9 mouse cellular contexts compared by ENCODE assay signal in genomic region chrX:140280016-140280415, GRCm38 (mm10).
A peak's percentile ranks its signal among the peaks of the same experiment; 100 is the strongest.
DNase-seq lines count a peak whose midpoint lies in the region; ATAC-seq lines count a peak whose summit lies in the region.
"Had no signal": no experiment of that assay in that cellular context is flagged by ENCODE, and none has a peak within 500 bp of the region (broad histone marks: within the 10 kb centered on the region; RNA-seq: fewer than 3 reads in every experiment).

No protein-coding gene starts in this region.

- no peak overlapping the region for H3K4me3 ChIP-seq in heart, embryonic 13.5 days
- H3K4me3 ChIP-seq in hindbrain, embryonic 14.5 days (replicated peaks; ENCODE audit: low read length) = peak overlapping the region; percentile 17

- WGBS in heart, embryonic 13.5 days = 9% methylated on average over 12 of the region's 12 CpGs
- 22% methylated on average over 12 of the region's 12 CpGs for WGBS in hindbrain, embryonic 14.5 days

- 0 out of 2 replicates have a peak, but pooled peaks cover 5% of the 10 kb centered on the region for H3K4me1 ChIP-seq in heart, embryonic 13.5 days
- H3K4me1 ChIP-seq in hindbrain, embryonic 14.5 days (replicated peaks; ENCODE audit: control insufficient read depth, insufficient read depth, low read length) = 0 out of 2 replicates have a peak, but pooled peaks cover 5% of the 10 kb centered on the region

- H3K27me3 ChIP-seq in heart, embryonic 13.5 days (replicated peaks) = peaks cover 86% of the 10 kb centered on the region
- H3K27me3 ChIP-seq in hindbrain, embryonic 14.5 days (ENCODE audit: control insufficient read depth, insufficient read depth, low read length) = peaks cover 54% of the 10 kb centered on the region

- H3K9me3 ChIP-seq in heart, embryonic 13.5 days = no peaks in the 10 kb centered on the region
- no peaks in the 10 kb centered on the region for H3K9me3 ChIP-seq in hindbrain, embryonic 14.5 days (ENCODE audit: control insufficient read depth, low read length)

- DNase-seq in heart, adult 8-10 months (ENCODE audit: low spot score) = no peak
- peak; percentile 7 for DNase-seq in lung, postnatal 10 days
- DNase-seq in lung, adult 18-20 months = no peak
- DNase-seq in hindbrain, embryonic 14.5 days (ENCODE audit: low spot score) = no peak
- DNase-seq in right cerebral cortex, postnatal 25 days = peak; percentile 26
- no peak for DNase-seq in cerebellum, adult 11 months
- DNase-seq in adipocyte (ENCODE audit: low spot score) = no peak
- DNase-seq: cerebellum, adult 9-11 months had no signal

- ATAC-seq in heart, embryonic 13.5 days (ENCODE audit: extremely low read depth, insufficient number of reproducible peaks, low FRiP score, low TSS enrichment) = no peak
- peak; percentile 5; the same call in 1 of the 2 replicates for ATAC-seq in hindbrain, embryonic 14.5 days (ENCODE audit: low FRiP score)

- no peak overlapping the region for H3K27ac ChIP-seq in heart, embryonic 13.5 days (replicated peaks)
- no peak overlapping the region for H3K27ac ChIP-seq in hindbrain, embryonic 14.5 days

- H3K4me2 ChIP-seq in heart, embryonic 13.5 days = peak overlapping the region; percentile 54
- peak overlapping the region; percentile 55 for H3K4me2 ChIP-seq in hindbrain, embryonic 14.5 days (replicated peaks)

- no peaks in the 10 kb centered on the region for H3K36me3 ChIP-seq in heart, embryonic 13.5 days
- no peaks in the 10 kb centered on the region for H3K36me3 ChIP-seq in hindbrain, embryonic 14.5 days (replicated peaks; ENCODE audit: control insufficient read depth, insufficient read depth)

- no peak overlapping the region for H3K9ac ChIP-seq in heart, embryonic 13.5 days
- H3K9ac ChIP-seq in hindbrain, embryonic 14.5 days = no peak overlapping the region

Comparison
In these comparisons a context has a peak if more than half of its experiments do, and no peak if none do; other contexts are left out.
1. DNase-seq: peak in lung, postnatal 10 days (single experiment) and right cerebral cortex, postnatal 25 days (single experiment); none in heart, adult 8-10 months (single experiment), lung, adult 18-20 months (0 of 2), hindbrain, embryonic 14.5 days (single experiment), cerebellum, adult 11 months (single experiment) and adipocyte (single experiment).